Mouse (Mus musculus): ENCODE measurements around the gene Ppp3cb.

DNA sequence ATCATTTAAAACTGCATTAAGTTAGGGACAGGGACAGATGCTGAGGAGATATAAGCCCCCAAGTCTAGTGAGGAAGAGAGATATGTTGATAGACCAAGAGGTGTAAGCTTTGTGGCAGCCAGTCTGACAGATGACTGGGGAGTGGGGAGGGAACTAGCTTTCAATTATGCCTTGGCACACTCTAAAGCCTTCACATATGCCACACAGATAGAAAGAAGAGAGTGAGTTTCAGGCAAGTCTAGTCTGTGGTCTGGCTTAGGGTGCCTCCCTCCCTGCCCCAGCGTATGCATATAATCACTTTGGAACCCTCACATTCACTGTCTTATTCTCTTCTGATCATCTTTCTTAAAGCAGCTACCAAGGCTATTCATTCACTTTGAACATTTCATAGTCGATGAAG lies 95.1 kb downstream of the Ppp3cb start:
- no peak for TF ChIP-seq CTCF (IDR thresholded peaks at IDR 0.05; ENCODE audit: borderline replicate concordance, insufficient read depth, low read length)
- TF ChIP-seq POLR2A (IDR thresholded peaks at IDR 0.05; ENCODE audit: low read depth, low read length), result no peak

All from embryonic fibroblast, embryonic 13.5 days (primary cell).